Mouse (Mus musculus) liver, embryonic 14.5 days (tissue): ENCODE data around the gene Tufm.

Source experiments
- CTCF ChIP-seq: IDR thresholded peaks from 2 replicates; pipeline ENCODE4 v1.5.1; 2016; ENCODE audit warnings: antibody characterized with exemption, low read depth, control low read depth
- EP300 ChIP-seq: IDR thresholded peaks from 2 replicates; pipeline ENCODE4 v1.6.1; 2016; ENCODE audit warnings: antibody characterized with exemption, low read depth

DNA sequence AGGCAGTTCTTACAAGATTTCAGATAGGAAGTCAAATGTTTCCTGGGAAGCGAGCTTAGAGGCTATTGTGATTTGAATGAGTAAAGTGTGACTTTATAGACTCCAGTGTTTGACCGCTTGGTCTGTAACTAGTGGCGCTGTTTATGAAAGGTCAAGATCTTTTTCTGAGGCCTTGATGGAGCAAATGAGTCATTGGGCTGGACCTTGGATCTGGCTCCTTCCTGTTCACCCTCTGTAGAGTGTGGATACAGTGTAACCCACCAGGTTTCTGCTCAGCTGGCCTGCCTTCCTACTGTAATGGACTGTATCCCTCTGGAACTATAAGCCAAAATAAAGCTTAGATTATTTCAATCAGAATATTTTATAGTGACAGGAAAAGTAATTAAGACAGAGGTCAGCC, 24.1 kb downstream of the Tufm start:
- TF ChIP-seq CTCF = no peak
- TF ChIP-seq EP300 = no peak
